Mouse (Mus musculus) heart, postnatal 14 days (tissue): ENCODE data around the gene Tamm41. TPM values are rescaled to one million over a fixed set of nuclear protein-coding genes. Genes with fewer than 3 reads are reported as not detected.

Experiments
- DNase-seq, 2 experiments: peaks; one replicate each; pipeline ENCODE4 v3.0.0; 2021 to 2022
- intact Hi-C: fragments of 180-260 bp; cut with DNase I; formaldehyde crosslinking; loops from one replicate; pipeline ENCODE4 v1.15.1; 2025
- long read RNA-seq, 2 experiments: library from polyadenylated mRNA; stranded (forward); transcript quantifications; one replicate each; pipeline ENCODE4 v2.0.0; 2021
- total RNA-seq, 2 experiments: library from RNA; stranded (reverse); gene quantifications; 2 replicates each; pipeline ENCODE4 v1.2.3; 2021

Gene Tamm41
- total RNA-seq, result 10 to 100 TPM; 12.5 to 14.4 TPM
- long read RNA-seq, experiment 1, transcript Tamm41-201 (8 exons, 1,168 nt), result major isoform, 18 of 20 reads
- long read RNA-seq, experiment 1, partial matches to known transcripts, result 0 of 20 reads
- long read RNA-seq, experiment 1, other reads (novel, unspliced or antisense), result 2 of 20 reads
- long read RNA-seq, experiment 2, transcript Tamm41-201 (8 exons, 1,168 nt), result major isoform, 8 of 10 reads
- long read RNA-seq, experiment 2, partial matches to known transcripts, result 1 of 10 reads
- long read RNA-seq, experiment 2, other reads (novel, unspliced or antisense), result 1 of 10 reads

- DNase-seq, result peak; percentile 91 to 94
- intact Hi-C loops, result no loop called here
Measured at GRCm38 (mm10) chr6:115037103-115038094, at the start of gene Tamm41. TSS of gene Tamm41 (minus strand) at chr6:115037876.

GRCm38 (mm10) chr6:115085274-115085841, 47.7 kb upstream of the Tamm41 start:
- intact Hi-C loops, result no loop called here

GRCm38 (mm10) chr6:115076781-115077575, 39.3 kb upstream of the Tamm41 start:
- peak in 1 of 2 experiments; percentile 2 for DNase-seq

More at GRCm38 (mm10) chr6:115085274-115085841, 47.7 kb upstream of the Tamm41 start:
- no peak for DNase-seq

GRCm38 (mm10) chr6:115072024-115072423, 34.3 kb upstream of the Tamm41 start:
- intact Hi-C loops, result no loop called here
- DNase-seq, result peak; percentile 11 to 34

More at GRCm38 (mm10) chr6:115076781-115077575, 39.3 kb upstream of the Tamm41 start:
- intact Hi-C loops, result no loop called here

DNA sequence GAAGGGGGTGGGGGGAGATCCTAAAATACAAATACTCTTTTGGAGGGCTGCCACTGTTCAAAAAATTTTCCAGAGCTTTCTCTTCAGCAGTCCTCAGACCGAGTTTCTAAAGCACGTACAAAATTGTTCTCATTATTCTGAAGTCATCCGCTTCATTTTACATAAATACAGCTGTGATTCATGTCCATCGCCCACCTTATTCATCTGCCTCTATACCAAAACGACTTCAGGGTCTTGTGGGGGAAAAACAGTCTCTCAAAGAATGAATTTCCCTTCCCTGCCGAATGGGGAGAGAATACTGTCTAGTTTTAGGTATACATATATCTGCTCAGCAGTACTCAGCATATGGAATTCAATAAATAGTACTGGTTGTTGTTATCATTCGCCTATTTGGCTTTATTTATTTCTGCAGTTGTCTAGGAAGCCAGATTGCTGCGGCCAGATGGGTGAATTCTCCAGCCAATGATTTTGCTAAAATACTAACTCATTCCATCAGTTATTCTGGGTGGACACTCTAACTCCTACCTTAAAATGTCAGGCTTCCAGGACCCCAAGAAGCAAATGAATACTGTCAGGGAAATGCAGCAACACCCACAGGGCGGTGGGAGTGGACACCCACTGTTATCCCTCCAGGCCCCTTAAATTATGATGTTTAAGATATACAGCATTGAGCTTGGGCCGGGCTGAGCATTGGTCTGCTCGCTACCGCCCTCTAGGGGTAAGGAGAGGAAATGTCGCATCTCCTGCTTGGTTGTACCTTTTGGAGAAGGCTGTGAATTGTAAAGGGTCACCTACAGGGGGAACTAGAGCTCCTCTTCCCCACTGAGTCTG, 27.9 kb upstream of the Tamm41 start:
- intact Hi-C loops, result no loop called here
- peak; percentile 36 to 52 for DNase-seq

DNA sequence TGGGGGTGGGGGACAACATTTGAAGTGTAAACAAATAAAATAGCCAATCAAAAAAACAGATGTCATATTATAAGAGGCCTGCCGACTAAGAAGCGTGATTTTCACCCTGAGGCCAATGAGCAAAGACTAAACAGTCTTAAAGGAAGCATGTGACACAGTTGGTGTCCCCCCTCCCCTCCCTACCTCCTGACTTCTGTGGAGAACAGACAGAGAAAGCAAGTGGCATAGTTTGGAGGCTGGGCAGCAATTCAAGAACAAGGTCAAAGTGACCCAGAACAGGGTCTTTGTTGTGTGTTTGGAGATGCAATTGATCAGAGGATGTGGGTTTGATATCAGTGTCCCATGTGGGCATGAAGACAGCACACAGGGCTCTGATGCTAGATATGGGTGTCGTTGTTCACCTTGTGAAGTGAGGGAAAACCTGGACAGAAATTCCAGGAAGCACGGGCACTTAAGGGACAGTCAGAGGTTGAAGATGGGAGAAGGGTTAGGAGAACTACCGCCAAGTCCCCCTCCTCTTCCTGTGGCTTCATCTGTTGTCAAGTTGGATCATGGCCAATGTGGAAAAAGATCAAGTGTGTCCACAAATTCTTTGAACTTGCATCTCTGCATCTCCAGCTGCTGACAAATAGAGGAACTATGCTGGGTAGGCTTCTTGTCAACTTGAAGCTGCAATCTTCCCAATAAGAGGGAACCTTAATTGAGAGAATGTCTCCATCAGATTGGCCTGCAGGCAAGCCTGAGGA, 25.1 kb upstream of the Tamm41 start:
- no peak for DNase-seq
- intact Hi-C loops, result no loop called here

DNA sequence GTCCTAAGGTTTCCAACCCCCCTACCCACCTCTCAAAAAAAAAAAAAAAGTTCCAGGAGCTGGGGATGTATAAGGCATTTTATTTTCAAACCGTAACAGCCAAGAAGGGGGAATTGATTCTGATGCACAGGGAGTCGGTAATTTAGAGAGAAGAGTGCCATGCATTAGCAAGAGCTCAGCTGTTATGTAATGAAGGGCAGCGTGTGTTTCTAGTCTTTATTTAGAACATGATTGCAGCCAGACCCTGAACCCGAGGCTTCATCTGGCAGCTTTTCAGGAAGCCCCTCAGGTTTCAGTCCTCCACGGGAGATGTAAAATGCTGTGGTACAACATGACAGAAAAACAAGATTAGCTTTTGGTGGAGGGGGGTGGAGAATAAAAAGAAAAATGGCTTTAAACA, 21.6 kb upstream of the Tamm41 start:
- DNase-seq, result no peak
- intact Hi-C loops, result loop anchor here (10.0 kb wide), 1 partner anchor 476 kb away; no protein-coding TSS in a partner anchor

GRCm38 (mm10) chr6:115056699-115057098, 19.0 kb upstream of the Tamm41 start:
- intact Hi-C loops, result loop anchor here (10.0 kb wide), 1 partner anchor 478 kb away; no protein-coding TSS in a partner anchor

GRCm38 (mm10) chr6:115055440-115055839, 17.8 kb upstream of the Tamm41 start:
- DNase-seq, result no peak
- intact Hi-C loops, result loop anchor here (10.0 kb wide), 1 partner anchor 479 kb away; no protein-coding TSS in a partner anchor

More at GRCm38 (mm10) chr6:115056699-115057098, 19.0 kb upstream of the Tamm41 start:
- DNase-seq, result no peak

DNA sequence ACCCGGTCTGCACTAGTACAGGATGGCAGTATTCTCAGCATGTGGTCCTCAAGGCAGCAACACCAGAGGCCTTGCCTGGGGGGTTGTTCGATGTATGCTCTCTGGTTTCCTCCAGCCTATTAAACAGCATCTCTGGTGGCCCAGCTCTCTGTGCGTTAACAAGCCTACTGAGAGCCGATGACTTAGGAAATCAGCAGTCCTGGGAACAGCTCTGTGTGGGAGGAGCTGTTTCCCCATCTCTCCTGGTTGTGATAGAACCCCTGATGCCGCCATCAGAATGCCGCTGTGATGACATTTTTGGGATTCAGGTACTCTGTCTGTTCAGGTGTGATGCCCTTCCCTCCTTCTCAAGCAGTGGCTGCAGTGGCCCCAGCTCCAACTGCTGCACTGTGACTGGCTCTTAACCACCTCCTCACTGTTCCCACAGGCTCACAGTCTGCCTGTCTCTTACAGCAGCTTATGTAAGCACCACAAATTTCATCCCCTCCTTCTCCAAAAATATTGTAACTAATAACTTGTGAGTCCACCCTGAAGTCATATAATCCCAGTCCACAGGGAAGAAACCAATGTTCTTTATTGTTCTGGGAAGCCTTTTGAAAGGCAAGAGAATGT, 14.0 kb upstream of the Tamm41 start:
- intact Hi-C loops, result loop anchor here (10.0 kb wide), 1 partner anchor 483 kb away; no protein-coding TSS in a partner anchor
- DNase-seq, result no peak

DNA sequence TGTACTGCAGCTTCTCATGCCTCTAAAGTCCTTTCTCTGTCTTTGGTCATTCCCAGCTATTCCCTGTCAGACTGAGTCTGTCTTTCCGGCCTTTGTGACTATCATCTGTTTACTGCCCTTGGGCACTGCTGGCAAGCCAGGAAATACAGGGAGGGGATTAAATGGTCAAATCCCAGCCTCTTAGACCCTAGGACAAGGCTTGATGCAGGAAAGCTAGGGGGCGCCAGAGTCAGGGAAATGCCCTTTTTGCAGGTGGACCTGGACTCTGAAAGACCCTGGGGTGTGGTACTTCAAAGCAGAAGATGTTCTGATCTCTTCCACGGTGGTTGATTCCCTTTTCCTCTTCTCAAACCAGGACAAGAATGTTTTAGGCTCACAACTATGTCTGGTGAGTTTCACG, 11.3 kb upstream of the Tamm41 start:
- DNase-seq, result peak; percentile 7 to 30
- intact Hi-C loops, result loop anchor here (10.0 kb wide), 1 partner anchor 216 kb away; no protein-coding TSS in a partner anchor

DNA sequence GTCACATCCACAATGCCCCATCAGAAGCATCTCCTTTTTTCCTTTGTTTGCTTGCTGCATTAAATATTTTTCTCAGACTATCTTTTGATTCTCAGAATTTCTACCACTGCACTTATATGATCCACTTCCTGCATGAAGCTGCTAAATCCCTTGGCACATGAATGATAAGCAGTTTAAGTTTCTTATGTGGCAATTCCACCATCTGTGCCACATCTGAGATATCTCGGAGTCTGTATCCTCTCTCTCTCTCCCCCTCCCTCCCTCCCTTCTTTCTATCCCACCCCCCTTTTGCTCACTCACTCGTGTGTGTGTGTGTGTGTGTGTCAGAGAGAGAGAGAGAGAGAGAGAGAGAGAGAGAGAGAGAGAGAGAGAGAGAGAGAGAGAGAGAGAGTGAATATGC, 10.1 kb upstream of the Tamm41 start:
- no peak for DNase-seq
- intact Hi-C loops, result loop anchor here (10.0 kb wide), 1 partner anchor 217 kb away; no protein-coding TSS in a partner anchor

DNA sequence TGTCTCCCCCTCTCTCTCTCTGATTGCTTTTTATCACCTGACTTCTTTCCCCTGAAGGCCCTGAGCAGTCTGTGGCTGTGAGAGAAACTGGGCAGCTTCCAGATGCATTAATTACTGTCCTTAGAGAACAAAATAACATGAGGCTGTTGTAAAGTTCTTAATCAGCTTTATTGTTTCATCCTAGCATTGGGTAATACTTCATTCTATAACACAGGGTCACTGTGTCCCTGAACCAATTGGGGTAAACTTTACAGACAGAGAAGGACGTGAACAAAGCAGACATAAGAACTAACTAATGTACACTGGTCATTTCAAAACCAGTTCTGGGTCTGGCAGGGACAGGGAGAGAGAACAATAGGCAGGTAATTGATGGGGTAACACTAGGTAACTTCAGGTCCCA, 8.4 kb upstream of the Tamm41 start:
- DNase-seq, result no peak

GRCm38 (mm10) chr6:115044709-115045108, 7.0 kb upstream of the Tamm41 start:
- intact Hi-C loops, result loop anchor here (10.0 kb wide), 1 partner anchor 220 kb away; no protein-coding TSS in a partner anchor
- DNase-seq, result no peak

More for the DNA sequence above, 8.4 kb upstream of the Tamm41 start:
- intact Hi-C loops, result loop anchor here (10.0 kb wide), 1 partner anchor 219 kb away; no protein-coding TSS in a partner anchor

DNA sequence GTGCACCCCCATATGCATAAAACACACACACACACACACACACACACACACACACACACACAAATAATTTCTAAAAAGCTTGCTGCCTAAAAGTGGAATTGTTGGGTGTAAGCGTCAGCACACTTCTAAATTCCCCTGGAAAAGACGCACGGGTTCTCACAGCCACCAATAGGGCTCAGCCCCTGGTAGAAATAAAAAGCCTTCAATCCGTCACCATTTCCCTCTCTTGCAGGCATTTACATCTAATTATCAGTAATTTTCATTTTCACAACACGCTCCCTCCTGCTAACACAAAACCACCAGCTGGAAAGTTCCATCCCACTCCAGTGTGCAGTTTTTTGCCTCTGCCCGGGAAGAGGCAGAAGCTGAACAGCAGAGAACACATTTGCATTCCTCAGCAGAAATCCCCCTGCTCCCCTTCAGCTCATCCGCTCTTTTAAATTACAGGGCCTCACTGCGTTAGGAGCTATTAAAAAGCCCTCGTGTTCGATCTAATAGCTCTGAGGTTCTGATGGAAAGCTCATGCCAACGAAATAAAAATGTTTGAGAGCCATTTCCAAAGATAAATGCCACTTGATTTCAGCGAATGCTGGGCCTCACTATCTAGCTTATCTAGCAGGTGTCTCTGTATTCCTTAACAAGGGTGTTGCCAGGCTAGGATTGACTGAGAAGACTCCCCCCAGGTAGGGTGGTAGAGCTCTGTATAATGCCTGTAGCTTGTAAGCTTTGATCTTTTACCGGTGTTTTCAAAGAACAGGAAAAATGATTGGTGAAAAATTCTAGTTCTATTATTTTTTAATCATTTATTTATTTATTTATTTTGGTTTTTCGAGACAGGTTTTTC, 6.2 kb upstream of the Tamm41 start:
- intact Hi-C loops, result loop anchor here (10.0 kb wide), 1 partner anchor 221 kb away; no protein-coding TSS in a partner anchor

DNA sequence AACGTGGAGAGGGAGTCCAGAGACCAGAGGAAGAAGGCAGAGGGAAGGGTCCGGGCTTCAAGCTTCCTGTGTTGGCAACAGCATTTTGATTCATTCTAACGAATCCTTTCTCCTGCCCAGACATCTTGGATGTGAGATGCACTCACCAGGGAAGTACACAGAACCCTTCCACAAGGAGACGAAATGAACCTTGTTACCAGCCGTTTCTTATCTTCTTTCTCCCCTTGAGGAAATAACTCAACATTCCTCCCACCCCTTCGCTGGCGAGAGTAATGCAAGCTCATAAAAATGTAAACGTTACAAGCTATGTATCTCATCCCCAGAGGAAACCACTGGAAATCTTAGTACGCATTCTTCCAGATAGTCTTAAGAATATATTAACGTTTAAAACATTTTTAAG, 4.9 kb upstream of the Tamm41 start:
- intact Hi-C loops, result loop anchor here (10.0 kb wide), 1 partner anchor 222 kb away; no protein-coding TSS in a partner anchor
- no peak for DNase-seq

More for the DNA sequence above, 6.2 kb upstream of the Tamm41 start:
- no peak for DNase-seq
